Mouse (Mus musculus): ENCODE results near the gene Tnrc6b.

DNA sequence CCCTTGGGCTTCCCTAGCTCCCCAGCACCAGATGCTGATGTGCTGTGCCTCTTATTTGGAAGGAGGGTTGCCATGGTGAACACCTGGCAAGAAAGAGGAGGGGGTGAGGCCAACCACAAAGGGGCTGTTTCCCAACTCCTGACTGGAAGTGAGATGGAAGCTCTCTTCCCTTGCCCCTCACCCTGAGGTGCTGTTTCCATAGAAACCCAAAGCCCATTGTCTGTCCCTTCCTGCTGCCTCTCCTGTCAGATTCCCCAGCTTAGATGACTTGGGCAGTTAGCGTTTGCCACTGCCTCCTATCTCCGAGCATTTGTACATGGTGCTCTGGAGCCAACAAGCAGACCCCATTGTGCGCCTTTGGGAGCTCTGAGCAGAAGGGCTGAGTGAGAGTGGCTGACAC is 17.6 kb upstream of the Tnrc6b start:
- no peak for TF ChIP-seq CTCF (IDR thresholded peaks at IDR 0.05; ENCODE audit: extremely low read depth, insufficient read length, insufficient replicate concordance, low read depth, low read length)
- TF ChIP-seq POLR2A (IDR thresholded peaks at IDR 0.05; ENCODE audit: low read depth, low read length): no peak
